Mouse (Mus musculus): ENCODE results near the gene H2afy2. TPM values are rescaled to one million over a fixed set of nuclear protein-coding genes. Genes with fewer than 3 reads are reported as not detected.

Gene H2afy2
- 44.2 and 44.5 TPM in 2 replicates for polyA plus RNA-seq (2015; fragmentation: Nextera tagmentation; extraction: Ambion mirVana)

DNA sequence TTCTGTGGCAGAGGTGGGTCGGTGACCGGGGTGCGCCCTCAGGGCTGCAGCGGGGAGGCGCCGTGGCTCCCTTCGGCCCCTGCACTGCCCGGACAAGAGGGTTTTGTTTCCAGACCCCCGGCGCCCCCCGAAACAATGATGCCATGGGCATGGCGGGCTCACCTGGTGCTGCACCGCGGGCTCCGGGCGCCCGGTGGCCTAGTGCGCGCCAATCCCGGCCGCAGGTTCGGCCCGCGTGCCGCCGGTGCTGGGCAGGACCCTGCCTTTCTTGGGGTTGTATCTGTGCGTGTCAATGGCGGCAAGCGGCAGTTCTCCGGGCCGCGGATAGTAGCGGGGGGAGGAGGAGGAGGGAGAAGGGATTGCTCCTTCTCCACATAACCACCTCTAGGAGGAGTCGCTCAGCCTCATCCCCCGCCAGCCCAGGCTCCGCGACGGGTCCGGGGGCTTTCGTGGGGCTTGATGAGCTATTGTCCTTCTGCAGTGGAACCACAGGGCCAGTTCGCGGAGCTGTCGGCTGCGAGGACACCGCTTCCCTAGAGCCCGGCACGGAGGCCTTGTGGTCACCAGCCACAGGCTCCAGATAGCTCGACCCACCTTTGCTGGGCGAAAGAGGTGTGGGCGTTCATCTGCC lies at the start of gene H2afy2:
Gene H2afy2, minus strand, starts transcription at position 527 of the 631 bp plus-strand sequence.
- WGBS = under 1% methylated on average over 50 of the region's 50 CpGs
- peak; percentile 81 for ATAC-seq (replicated peaks; ENCODE audit: extremely low read depth, insufficient read depth, low FRiP score)
- Histone ChIP-seq H3K36me3 (ENCODE audit: control insufficient read depth, insufficient read depth) (no peaks in the 10 kb centered on the region), H3K9ac (ENCODE audit: low read length) (peak within 1 kb of the TSS; percentile 91), H3K27me3 (ENCODE audit: control insufficient read depth, insufficient read depth, low read length) (no peaks in the 10 kb centered on the region), H3K9me3 (replicated peaks; ENCODE audit: control insufficient read depth, low read length) (no peaks in the 10 kb centered on the region), H3K4me1 (ENCODE audit: control insufficient read depth, insufficient read depth, low read length) (no peaks in the 10 kb centered on the region), H3K4me2 (ENCODE audit: low read depth, low read length) (peak within 1 kb of the TSS; percentile 82), H3K27ac (ENCODE audit: low read length) (peak within 1 kb of the TSS; percentile 85), H3K4me3 (ENCODE audit: low read length) (peak within 1 kb of the TSS; percentile 90)

DNA sequence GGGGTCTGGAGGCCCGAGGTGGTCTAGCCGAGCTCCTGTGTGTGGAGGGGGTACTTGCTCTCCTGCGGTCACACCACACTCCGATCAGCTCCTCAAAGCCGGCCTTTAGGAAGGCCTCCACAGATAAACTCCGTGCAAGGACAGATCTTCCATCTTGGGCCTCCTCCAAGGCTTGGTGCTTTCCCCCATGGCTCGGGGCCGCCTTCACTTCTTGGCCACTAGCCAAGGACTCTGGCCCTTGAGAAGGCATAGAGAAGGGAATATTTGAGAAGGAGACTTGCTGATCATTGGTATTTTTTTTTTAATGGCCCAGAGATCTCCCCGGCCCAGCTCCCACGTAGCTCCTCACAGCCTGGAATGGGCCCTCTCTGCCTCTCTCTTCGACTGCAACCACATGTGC lies 48.8 kb upstream of the H2afy2 start:
- H3K9me3 ChIP-seq (replicated peaks; ENCODE audit: control insufficient read depth, low read length) = no peaks in the 10 kb centered on the region
- H3K27me3 ChIP-seq (ENCODE audit: control insufficient read depth, insufficient read depth, low read length) = no peaks in the 10 kb centered on the region
- H3K9ac ChIP-seq (ENCODE audit: low read length) = no peak overlapping the region
- no peak overlapping the region for H3K4me3 ChIP-seq (ENCODE audit: low read length)
- H3K4me1 ChIP-seq (ENCODE audit: control insufficient read depth, insufficient read depth, low read length) = no peaks in the 10 kb centered on the region
- no peak overlapping the region for H3K27ac ChIP-seq (ENCODE audit: low read length)
- H3K4me2 ChIP-seq (ENCODE audit: low read depth, low read length) = no peak overlapping the region
- no peaks in the 10 kb centered on the region for H3K36me3 ChIP-seq (ENCODE audit: control insufficient read depth, insufficient read depth)
- WGBS = 63% methylated on average over 11 of the region's 11 CpGs
- no peak for ATAC-seq (replicated peaks; ENCODE audit: extremely low read depth, insufficient read depth, low FRiP score)

DNA sequence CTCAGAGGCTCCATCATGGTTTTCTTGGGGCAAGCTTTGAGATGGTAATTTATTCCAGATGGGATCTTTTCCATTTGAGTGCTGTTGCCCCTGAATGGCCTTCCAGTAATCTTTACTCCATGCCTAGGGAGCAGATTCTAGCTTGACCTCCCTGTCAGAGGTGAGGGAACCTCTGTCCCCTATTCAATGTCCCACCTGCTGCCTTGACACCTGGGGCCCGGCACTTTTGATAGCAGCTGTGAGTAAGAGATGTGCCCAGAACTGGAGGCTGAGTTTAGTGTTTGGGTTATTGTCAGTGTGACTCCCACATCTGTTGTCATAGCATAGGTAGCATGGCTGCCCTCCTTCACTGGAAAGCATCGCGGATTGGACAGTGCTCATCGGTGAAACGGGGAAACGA lies 47.8 kb upstream of the H2afy2 start:
- Histone ChIP-seq H3K36me3 (ENCODE audit: control insufficient read depth, insufficient read depth) (no peaks in the 10 kb centered on the region), H3K27me3 (ENCODE audit: control insufficient read depth, insufficient read depth, low read length) (no peaks in the 10 kb centered on the region), H3K9ac (ENCODE audit: low read length) (no peak overlapping the region), H3K4me1 (ENCODE audit: control insufficient read depth, insufficient read depth, low read length) (no peaks in the 10 kb centered on the region), H3K4me3 (ENCODE audit: low read length) (no peak overlapping the region), H3K27ac (ENCODE audit: low read length) (no peak overlapping the region), H3K9me3 (replicated peaks; ENCODE audit: control insufficient read depth, low read length) (no peaks in the 10 kb centered on the region), H3K4me2 (ENCODE audit: low read depth, low read length) (no peak overlapping the region)
- 93% methylated on average over 6 of the region's 6 CpGs for WGBS
- ATAC-seq (replicated peaks; ENCODE audit: extremely low read depth, insufficient read depth, low FRiP score) = no peak

GRCm38 (mm10) chr10:61831251-61831650 lies 47.3 kb upstream of the H2afy2 start:
- H3K4me3 ChIP-seq (ENCODE audit: low read length) = no peak overlapping the region
- no peaks in the 10 kb centered on the region for H3K4me1 ChIP-seq (ENCODE audit: control insufficient read depth, insufficient read depth, low read length)
- no peaks in the 10 kb centered on the region for H3K36me3 ChIP-seq (ENCODE audit: control insufficient read depth, insufficient read depth)
- no peaks in the 10 kb centered on the region for H3K9me3 ChIP-seq (replicated peaks; ENCODE audit: control insufficient read depth, low read length)
- no peak overlapping the region for H3K9ac ChIP-seq (ENCODE audit: low read length)
- H3K27ac ChIP-seq (ENCODE audit: low read length) = no peak overlapping the region
- WGBS = 77% methylated on average over 12 of the region's 12 CpGs
- H3K27me3 ChIP-seq (ENCODE audit: control insufficient read depth, insufficient read depth, low read length) = no peaks in the 10 kb centered on the region
- no peak overlapping the region for H3K4me2 ChIP-seq (ENCODE audit: low read depth, low read length)
- no peak for ATAC-seq (replicated peaks; ENCODE audit: extremely low read depth, insufficient read depth, low FRiP score)

DNA sequence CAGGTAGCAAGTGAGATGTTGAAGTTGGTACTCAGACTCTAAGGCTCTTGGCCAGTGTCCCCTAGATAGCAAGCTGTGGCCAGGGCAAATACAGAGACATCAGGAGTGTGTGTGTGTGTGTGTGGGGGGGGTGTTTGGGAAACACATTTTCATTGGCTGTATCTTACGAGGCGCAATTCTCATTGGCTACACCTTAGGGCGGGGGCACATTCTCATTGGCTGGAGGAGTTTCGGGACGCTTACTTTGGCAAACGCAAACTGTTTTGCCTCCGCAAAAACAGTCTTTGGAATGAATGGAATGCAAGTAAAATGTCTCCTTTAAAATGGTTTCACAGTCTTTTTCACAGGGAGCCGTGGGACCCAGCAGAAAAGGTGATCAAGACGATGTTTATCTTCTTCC lies 46.9 kb upstream of the H2afy2 start:
- no peak overlapping the region for H3K4me2 ChIP-seq (ENCODE audit: low read depth, low read length)

GRCm38 (mm10) chr10:61829046-61829445 lies 45.1 kb upstream of the H2afy2 start:
- WGBS = 57% methylated on average over 4 of the region's 4 CpGs
- ATAC-seq (replicated peaks; ENCODE audit: extremely low read depth, insufficient read depth, low FRiP score) = no peak
- H3K9ac ChIP-seq (ENCODE audit: low read length) = no peak overlapping the region

More for the DNA sequence above, 46.9 kb upstream of the H2afy2 start:
- Histone ChIP-seq H3K27ac (ENCODE audit: low read length) (no peak overlapping the region), H3K9ac (ENCODE audit: low read length) (no peak overlapping the region), H3K4me1 (ENCODE audit: control insufficient read depth, insufficient read depth, low read length) (no peaks in the 10 kb centered on the region), H3K9me3 (replicated peaks; ENCODE audit: control insufficient read depth, low read length) (no peaks in the 10 kb centered on the region), H3K27me3 (ENCODE audit: control insufficient read depth, insufficient read depth, low read length) (no peaks in the 10 kb centered on the region), H3K4me3 (ENCODE audit: low read length) (no peak overlapping the region), H3K36me3 (ENCODE audit: control insufficient read depth, insufficient read depth) (no peaks in the 10 kb centered on the region)
- 40% methylated on average over 9 of the region's 9 CpGs for WGBS
- ATAC-seq (replicated peaks; ENCODE audit: extremely low read depth, insufficient read depth, low FRiP score) = no peak

DNA sequence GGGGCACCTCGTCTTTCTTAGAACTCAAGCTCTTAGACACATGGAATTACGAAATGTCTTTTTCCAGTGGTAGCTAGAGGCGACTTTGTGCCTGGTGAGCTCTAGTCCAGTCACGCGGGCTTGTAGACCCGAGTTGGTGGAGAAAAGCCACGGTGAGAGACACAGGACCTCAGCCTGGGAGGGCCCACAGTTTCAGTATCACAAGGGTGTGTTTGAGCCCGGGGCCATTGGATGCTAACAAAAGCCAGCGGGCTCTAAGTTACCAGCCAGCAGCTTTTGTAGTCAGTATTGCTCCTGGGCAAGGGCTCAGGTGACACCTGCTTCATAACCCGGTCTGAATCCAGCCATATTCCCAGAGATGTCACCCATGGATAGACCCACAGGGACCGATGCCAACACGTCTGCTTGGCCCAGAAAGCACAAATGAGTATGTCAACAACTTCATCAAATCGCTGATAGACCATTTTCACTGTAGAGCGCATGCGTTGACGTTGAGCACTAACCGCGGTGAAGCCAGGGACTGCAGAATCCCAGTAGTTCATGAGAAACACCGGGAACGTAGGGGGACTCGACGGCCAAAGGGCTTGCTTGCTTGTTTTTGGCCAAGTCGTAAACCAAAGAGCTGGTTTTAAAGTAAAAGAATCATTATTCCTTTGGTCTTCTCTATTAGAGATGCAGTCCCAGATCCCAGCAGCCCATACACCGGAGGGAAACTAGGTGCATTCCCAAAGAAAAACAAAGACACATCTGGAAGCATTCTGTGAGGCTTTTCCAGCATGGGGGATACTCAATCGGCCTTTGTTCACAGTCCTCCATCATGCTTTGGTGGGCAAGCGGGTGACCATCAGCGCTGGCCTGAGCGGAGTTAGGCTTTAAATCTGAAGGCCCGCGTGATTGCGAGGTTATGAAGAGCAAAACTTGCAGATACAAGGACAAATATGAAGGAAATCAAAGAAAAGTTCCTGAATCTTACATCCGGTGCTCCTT lies 44.3 kb upstream of the H2afy2 start:
- Histone ChIP-seq H3K4me1 (ENCODE audit: control insufficient read depth, insufficient read depth, low read length) (no peaks in the 10 kb centered on the region), H3K36me3 (ENCODE audit: control insufficient read depth, insufficient read depth) (no peaks in the 10 kb centered on the region), H3K4me2 (ENCODE audit: low read depth, low read length) (no peak overlapping the region), H3K27ac (ENCODE audit: low read length) (no peak overlapping the region), H3K9me3 (replicated peaks; ENCODE audit: control insufficient read depth, low read length) (no peaks in the 10 kb centered on the region), H3K4me3 (ENCODE audit: low read length) (no peak overlapping the region), H3K27me3 (ENCODE audit: control insufficient read depth, insufficient read depth, low read length) (no peaks in the 10 kb centered on the region), H3K9ac (ENCODE audit: low read length) (no peak overlapping the region)
- no peak for ATAC-seq (replicated peaks; ENCODE audit: extremely low read depth, insufficient read depth, low FRiP score)
- 83% methylated on average over 32 of the region's 32 CpGs for WGBS

More at GRCm38 (mm10) chr10:61829046-61829445, 45.1 kb upstream of the H2afy2 start:
- H3K27me3 ChIP-seq (ENCODE audit: control insufficient read depth, insufficient read depth, low read length) = no peaks in the 10 kb centered on the region
- H3K4me3 ChIP-seq (ENCODE audit: low read length) = no peak overlapping the region
- no peaks in the 10 kb centered on the region for H3K9me3 ChIP-seq (replicated peaks; ENCODE audit: control insufficient read depth, low read length)
- H3K27ac ChIP-seq (ENCODE audit: low read length) = no peak overlapping the region
- no peaks in the 10 kb centered on the region for H3K36me3 ChIP-seq (ENCODE audit: control insufficient read depth, insufficient read depth)
- H3K4me2 ChIP-seq (ENCODE audit: low read depth, low read length) = no peak overlapping the region
- H3K4me1 ChIP-seq (ENCODE audit: control insufficient read depth, insufficient read depth, low read length) = no peaks in the 10 kb centered on the region

DNA sequence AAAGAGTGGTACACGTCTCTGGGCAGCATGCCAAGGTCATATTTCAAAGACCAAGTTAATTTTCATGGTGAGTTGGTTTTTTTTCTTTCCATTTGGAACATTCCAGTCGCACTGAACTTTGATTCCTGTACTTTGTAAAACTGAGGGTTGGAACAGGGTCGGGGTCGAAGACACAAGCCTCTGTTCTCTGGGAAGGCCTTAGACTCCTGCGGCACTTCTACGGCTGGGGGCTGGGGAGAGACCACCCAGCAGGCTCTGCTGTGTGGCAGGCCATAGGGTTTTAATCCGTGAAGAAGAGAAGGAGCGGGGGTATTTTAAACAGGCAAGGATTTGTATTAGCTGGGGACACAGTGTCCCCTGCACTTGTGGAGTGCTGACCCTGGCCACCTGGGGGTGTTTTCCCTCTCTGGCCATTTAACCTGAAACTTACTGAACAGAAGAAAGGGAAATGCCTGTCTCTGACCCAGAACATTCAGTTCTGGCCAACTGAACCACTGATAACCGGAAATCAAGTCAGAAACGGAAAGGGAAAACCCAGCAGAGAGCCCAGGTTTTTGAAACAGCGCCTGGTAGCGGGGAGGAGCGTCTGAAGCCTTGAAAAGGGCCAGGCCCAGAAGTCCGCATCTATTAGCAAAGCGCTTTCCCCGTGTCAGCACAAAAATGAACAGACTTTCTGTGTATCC lies 42.9 kb upstream of the H2afy2 start:
- 47% methylated on average over 16 of the region's 16 CpGs for WGBS
- Histone ChIP-seq H3K4me3 (ENCODE audit: low read length) (no peak overlapping the region), H3K9me3 (replicated peaks; ENCODE audit: control insufficient read depth, low read length) (no peaks in the 10 kb centered on the region), H3K4me2 (ENCODE audit: low read depth, low read length) (no peak overlapping the region), H3K27me3 (ENCODE audit: control insufficient read depth, insufficient read depth, low read length) (no peaks in the 10 kb centered on the region), H3K9ac (ENCODE audit: low read length) (no peak overlapping the region), H3K36me3 (ENCODE audit: control insufficient read depth, insufficient read depth) (no peaks in the 10 kb centered on the region), H3K27ac (ENCODE audit: low read length) (no peak overlapping the region), H3K4me1 (ENCODE audit: control insufficient read depth, insufficient read depth, low read length) (no peaks in the 10 kb centered on the region)
- no peak for ATAC-seq (replicated peaks; ENCODE audit: extremely low read depth, insufficient read depth, low FRiP score)
